Mouse (Mus musculus): ENCODE data around the gene Coq8b.

Coq8b gene

GRCm38 (mm10) chr7:27232781-27233281 is at the start of gene Coq8b:
Gene Coq8b (plus strand): TSS chr7:27233023.
- peak; percentile 94 for DNase-seq (ENCODE audit: low spot score)

- no peak for DNase-seq (ENCODE audit: low spot score)
Observed at GRCm38 (mm10) chr7:27184964-27185363, 47.9 kb upstream of the Coq8b start.

- DNase-seq (ENCODE audit: low spot score) = no peak
Observed at GRCm38 (mm10) chr7:27185986-27186385, 46.8 kb upstream of the Coq8b start.

- DNase-seq (ENCODE audit: low spot score) = no peak
Observed at GRCm38 (mm10) chr7:27189271-27189931, 43.4 kb upstream of the Coq8b start.

GRCm38 (mm10) chr7:27192434-27192833 is 40.4 kb upstream of the Coq8b start:
- no peak for DNase-seq (ENCODE audit: low spot score)

GRCm38 (mm10) chr7:27193731-27194130 is 39.1 kb upstream of the Coq8b start:
- DNase-seq (ENCODE audit: low spot score) = no peak

- DNase-seq (ENCODE audit: low spot score) = peak; percentile 99
Observed at GRCm38 (mm10) chr7:27195681-27196611, 36.9 kb upstream of the Coq8b start, which contains the start of the genes BC024978 and Snrpa. Gene BC024978 (plus strand): TSS chr7:27195781. Gene Snrpa (minus strand): TSS chr7:27196271.

GRCm38 (mm10) chr7:27197136-27197535 is 35.7 kb upstream of the Coq8b start:
- no peak for DNase-seq (ENCODE audit: low spot score)

- DNase-seq (ENCODE audit: low spot score) = no peak
Observed at GRCm38 (mm10) chr7:27197634-27198033, 35.2 kb upstream of the Coq8b start.

- no peak for DNase-seq (ENCODE audit: low spot score)
Observed at GRCm38 (mm10) chr7:27198355-27198754, 34.5 kb upstream of the Coq8b start.

GRCm38 (mm10) chr7:27198779-27199178 is 34.0 kb upstream of the Coq8b start:
- DNase-seq (ENCODE audit: low spot score) = no peak

- no peak for DNase-seq (ENCODE audit: low spot score)
Observed at GRCm38 (mm10) chr7:27203730-27204449, 28.9 kb upstream of the Coq8b start.

- no peak for DNase-seq (ENCODE audit: low spot score)
Observed at GRCm38 (mm10) chr7:27212626-27213025, 20.2 kb upstream of the Coq8b start.

GRCm38 (mm10) chr7:27218586-27218985 is 14.2 kb upstream of the Coq8b start:
- no peak for DNase-seq (ENCODE audit: low spot score)

GRCm38 (mm10) chr7:27219937-27220336 is 12.9 kb upstream of the Coq8b start:
- DNase-seq (ENCODE audit: low spot score) = no peak

- DNase-seq (ENCODE audit: low spot score) = no peak
Observed at GRCm38 (mm10) chr7:27221939-27222338, 10.9 kb upstream of the Coq8b start.

- no peak for DNase-seq (ENCODE audit: low spot score)
Observed at GRCm38 (mm10) chr7:27222538-27222937, 10.3 kb upstream of the Coq8b start.

- peak; percentile 47 for DNase-seq (ENCODE audit: low spot score)
Observed at GRCm38 (mm10) chr7:27224877-27225575, 7.8 kb upstream of the Coq8b start.

GRCm38 (mm10) chr7:27227276-27227675 is 5.5 kb upstream of the Coq8b start:
- no peak for DNase-seq (ENCODE audit: low spot score)

- DNase-seq (ENCODE audit: low spot score) = no peak
Observed at GRCm38 (mm10) chr7:27227676-27228075, 5.1 kb upstream of the Coq8b start.

GRCm38 (mm10) chr7:27228281-27228821 is 4.5 kb upstream of the Coq8b start, which contains the start of gene Itpkc:
Gene Itpkc (minus strand): TSS chr7:27228661.
- peak; percentile 91 for DNase-seq (ENCODE audit: low spot score)

Measured in layer of hippocampus, adult 11-12 months (tissue).